Mouse (Mus musculus) gonadal fat pad, adult 2 months (tissue): Measurements from ENCODE around the gene Zfp282. TPM values are rescaled to one million over a fixed set of nuclear protein-coding genes. Genes with fewer than 3 reads are reported as not detected.

Experiments used
- polyA plus RNA-seq: library from polyadenylated mRNA; depleted of rRNA; stranded (reverse); fragments of >200 nt; gene quantifications from 2 replicates; pipeline ENCODE4 v1.2.3, GENCODE M21; 2012; rRNA removed

Zfp282 gene
- polyA plus RNA-seq, 1 experiment = 7.3 TPM

Other genes starting within 250 kb of the Zfp282 start
- gene Pdia4, start 63.8 kb upstream of the Zfp282 start, polyA plus RNA-seq = 113 and 201 TPM in 2 replicates
- gene Zfp786, start 46.3 kb upstream of the Zfp282 start, polyA plus RNA-seq = 0.35 and 0.57 TPM in 2 replicates
- gene Zfp398, start 41.5 kb upstream of the Zfp282 start, polyA plus RNA-seq = 7.7 and 8.8 TPM in 2 replicates
- gene Zfp212, start 43.3 kb downstream of the Zfp282 start, polyA plus RNA-seq = 9.9 and 10.1 TPM in 2 replicates
- 13.9 and 14.8 TPM in 2 replicates for gene Zfp956, start 76.2 kb downstream of the Zfp282 start, polyA plus RNA-seq
- 16.8 and 19.0 TPM in 2 replicates for gene Zfp777, start 171.7 kb downstream of the Zfp282 start, polyA plus RNA-seq
- 15.4 and 15.9 TPM in 2 replicates for gene Zfp746, start 209.4 kb downstream of the Zfp282 start, polyA plus RNA-seq